Mouse (Mus musculus) liver, embryonic 16.5 days (tissue): ENCODE results near the gene Vegfa. TPM values are rescaled to one million over a fixed set of nuclear protein-coding genes. Genes with fewer than 3 reads are reported as not detected.

Experiments used
- ATAC-seq: fragments of 200-750 bp; cut with Nextera tagmentation; 2 replicates; pipeline ENCODE4 v1.8.0; 2017; ENCODE audit warnings: low read depth, mild to moderate bottlenecking, moderate number of reproducible peaks, moderate library complexity
- H3K27ac ChIP-seq: fragments of 300-500 bp; sonication (generic); 2 replicates; pipeline ENCODE4 v1.5.1; 2014; ENCODE audit warnings: mild to moderate bottlenecking, low read length
- H3K27me3 ChIP-seq: fragments of 300-500 bp; sonication (generic); 2 replicates; pipeline ENCODE4 v1.6.1; 2014; ENCODE audit warnings: low read depth, low read length, mixed read lengths; ENCODE audit not compliant: control insufficient read depth, insufficient read depth
- H3K36me3 ChIP-seq: fragments of 300-500 bp; sonication (generic); 2 replicates; pipeline ENCODE4 v1.6.1; 2014; ENCODE audit warnings: mild to moderate bottlenecking; ENCODE audit not compliant: control insufficient read depth, insufficient read depth
- H3K4me1 ChIP-seq: fragments of 300-500 bp; sonication (generic); 2 replicates; pipeline ENCODE4 v1.6.1; 2014; ENCODE audit warnings: low read depth, low read length, mixed read lengths; ENCODE audit not compliant: control insufficient read depth
- H3K4me2 ChIP-seq: fragments of 300-500 bp; sonication (generic); 2 replicates; pipeline ENCODE4 v1.6.1; 2014; ENCODE audit warnings: low read depth, low read length, mixed read lengths
- H3K4me3 ChIP-seq: fragments of 300-500 bp; sonication (generic); 2 replicates; pipeline ENCODE4 v1.5.1; 2014; ENCODE audit warnings: low read depth, mild to moderate bottlenecking, low read length
- H3K9ac ChIP-seq: fragments of 300-500 bp; sonication (generic); 2 replicates; pipeline ENCODE4 v1.6.1; 2014; ENCODE audit warnings: low read depth, low read length
- H3K9me3 ChIP-seq: fragments of 300-500 bp; sonication (generic); replicated peaks from 2 replicates; pipeline ENCODE4 v1.6.1; 2016; ENCODE audit warnings: low read length; ENCODE audit not compliant: control insufficient read depth
- WGBS: fragments of 180-500 bp; shearing (Covaris S2); extraction: QIAGEN DNeasy Blood & Tissue Kit; methylation state at CpG from one replicate; pipeline ENCODE4 v1.1.7; 2014; ENCODE audit not compliant: insufficient replicate concordance; 5-methylcytosine and 5-hydroxymethylcytosine counted together
- polyA plus RNA-seq: library from polyadenylated mRNA; unstranded; fragments of >200 nt; fragmentation: Nextera tagmentation; extraction: Ambion mirVana; gene quantifications from 2 replicates; pipeline ENCODE4 v1.2.1, GENCODE M21; 2015

The Vegfa gene
- 1.1 and 1.2 TPM in 2 replicates for polyA plus RNA-seq

GRCm38 (mm10) chr17:46032257-46032991 is at the start of gene Vegfa:
Gene Vegfa (minus strand): TSS chr17:46032369.
- H3K27ac ChIP-seq: peak within 1 kb of the TSS; percentile 86
- peak; percentile 76 for ATAC-seq
- peaks cover 46% of the 10 kb centered on the region for H3K4me1 ChIP-seq
- peak within 1 kb of the TSS; percentile 80 for H3K4me3 ChIP-seq
- no peaks in the 10 kb centered on the region for H3K9me3 ChIP-seq
- WGBS: under 1% methylated on average over 40 of the region's 40 CpGs
- peak within 1 kb of the TSS; percentile 79 for H3K4me2 ChIP-seq
- H3K27me3 ChIP-seq: no peaks in the 10 kb centered on the region
- H3K9ac ChIP-seq: peak within 1 kb of the TSS; percentile 82
- no peaks in the 10 kb centered on the region for H3K36me3 ChIP-seq

DNA sequence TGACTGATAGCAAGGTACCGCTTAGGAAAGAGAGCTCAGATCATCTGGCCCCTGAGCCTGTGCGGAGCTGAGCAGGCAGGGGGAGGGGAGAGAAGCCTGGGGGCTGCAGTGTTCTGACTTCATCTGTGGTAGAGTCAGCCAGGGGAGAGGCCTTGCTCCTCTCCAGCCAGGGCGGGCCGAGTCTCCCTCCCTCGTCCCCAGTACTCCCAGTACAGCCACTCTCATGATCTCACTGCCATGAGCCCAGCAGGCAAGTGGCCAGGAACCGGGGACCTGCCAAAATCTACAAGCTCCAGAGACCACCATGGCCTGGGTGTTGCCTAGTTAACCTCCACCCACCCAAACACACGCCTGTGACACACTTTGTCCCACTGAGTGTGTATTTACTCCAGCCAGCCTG is 49.5 kb upstream of the Vegfa start:
- H3K4me2 ChIP-seq: no peak overlapping the region
- no peak overlapping the region for H3K4me3 ChIP-seq
- no peaks in the 10 kb centered on the region for H3K36me3 ChIP-seq
- 52% methylated on average over 7 of the region's 7 CpGs for WGBS
- no peak overlapping the region for H3K27ac ChIP-seq
- no peaks in the 10 kb centered on the region; the same call in 1 of the 2 replicates for H3K4me1 ChIP-seq
- no peak for ATAC-seq
- no peaks in the 10 kb centered on the region for H3K27me3 ChIP-seq
- no peak overlapping the region for H3K9ac ChIP-seq
- H3K9me3 ChIP-seq: peaks cover 3% of the 10 kb centered on the region; the same call in 1 of the 2 replicates

- H3K27me3 ChIP-seq: no peaks in the 10 kb centered on the region
- no peaks in the 10 kb centered on the region; the same call in 1 of the 2 replicates for H3K4me1 ChIP-seq
- ATAC-seq: no peak
- peaks cover 3% of the 10 kb centered on the region; the same call in 1 of the 2 replicates for H3K9me3 ChIP-seq
- H3K36me3 ChIP-seq: no peaks in the 10 kb centered on the region
- H3K9ac ChIP-seq: no peak overlapping the region
- WGBS: 35% methylated on average over 5 of the region's 5 CpGs
- H3K4me2 ChIP-seq: no peak overlapping the region
- H3K27ac ChIP-seq: no peak overlapping the region
- H3K4me3 ChIP-seq: no peak overlapping the region
Measured at GRCm38 (mm10) chr17:46081042-46081441, 48.9 kb upstream of the Vegfa start.

DNA sequence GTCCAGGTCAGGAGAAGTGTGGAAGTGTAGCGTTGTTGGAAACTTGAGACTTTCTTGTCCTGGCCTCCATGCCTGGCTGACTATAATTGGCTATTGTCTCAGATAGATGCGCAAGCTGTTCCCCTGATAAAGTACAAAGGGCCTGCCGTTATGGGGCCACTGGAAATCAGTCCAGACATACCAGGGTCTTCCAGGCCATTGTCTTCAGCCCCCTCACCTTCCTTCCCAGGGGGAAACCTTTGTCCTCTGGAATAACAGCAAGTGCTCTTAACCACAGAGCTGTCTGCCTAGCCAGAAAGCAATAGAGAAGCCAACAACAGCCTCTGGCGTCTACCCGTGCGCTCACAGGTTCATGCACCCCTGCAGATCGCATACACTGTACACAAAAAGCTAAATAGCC is 48.2 kb upstream of the Vegfa start:
- Histone ChIP-seq H3K27me3 (no peaks in the 10 kb centered on the region), H3K4me2 (no peak overlapping the region), H3K36me3 (no peaks in the 10 kb centered on the region), H3K4me1 (no peaks in the 10 kb centered on the region; the same call in 1 of the 2 replicates), H3K4me3 (no peak overlapping the region), H3K9me3 (peaks cover 3% of the 10 kb centered on the region; the same call in 1 of the 2 replicates), H3K9ac (no peak overlapping the region), H3K27ac (no peak overlapping the region)
- no peak for ATAC-seq
- 67% methylated on average over 7 of the region's 7 CpGs for WGBS

DNA sequence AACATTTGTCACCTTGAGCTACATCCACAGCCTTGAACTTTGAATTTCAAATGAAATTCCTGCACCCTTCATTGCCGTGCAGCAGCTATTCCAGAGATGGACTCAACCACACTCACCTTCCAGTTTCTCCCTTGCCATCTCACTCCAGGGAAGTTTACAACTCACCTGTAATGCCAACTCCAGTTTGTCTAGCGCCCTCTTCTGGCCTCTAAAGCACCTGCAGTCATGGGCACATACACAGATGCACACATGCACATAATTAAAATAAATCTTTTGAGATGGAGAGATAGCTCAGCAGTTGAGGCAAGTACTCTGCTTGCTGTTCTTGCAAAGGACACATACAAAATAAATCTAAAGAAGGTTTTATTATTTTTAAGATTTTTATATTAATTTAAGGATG is 46.9 kb upstream of the Vegfa start:
- WGBS: 54% methylated on average over 2 of the region's 2 CpGs

DNA sequence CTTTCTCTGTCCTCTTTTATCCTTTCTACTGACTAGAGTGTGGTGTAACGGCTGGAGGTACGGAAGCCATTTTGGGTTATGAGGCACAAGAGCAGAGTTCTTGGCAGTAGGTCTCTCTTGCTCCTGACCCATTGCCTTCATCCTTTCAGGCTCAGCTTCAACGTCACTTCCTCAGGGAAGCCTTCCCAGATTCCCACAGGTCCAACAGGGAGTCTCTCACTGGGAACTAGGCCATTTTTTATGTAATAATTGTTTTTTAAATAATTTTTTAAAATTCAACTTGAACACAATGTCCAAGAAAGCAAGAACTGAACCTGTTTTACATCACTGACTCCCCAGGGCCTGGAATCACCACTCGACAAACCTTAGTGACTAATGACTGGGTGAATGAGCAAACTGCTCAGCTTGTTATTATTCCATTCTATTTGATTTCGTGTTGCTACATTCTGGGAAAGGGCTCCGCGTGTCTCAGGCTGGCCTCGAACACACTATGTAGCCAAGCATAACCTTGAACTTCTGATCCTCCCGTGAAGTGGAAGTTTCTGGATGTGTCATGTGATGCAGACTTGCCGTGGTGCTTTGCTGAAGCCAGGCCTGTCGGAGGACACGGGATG is 45.9 kb upstream of the Vegfa start:
- Histone ChIP-seq H3K4me1 (peaks cover 8% of the 10 kb centered on the region), H3K27me3 (no peaks in the 10 kb centered on the region), H3K27ac (no peak overlapping the region), H3K9ac (no peak overlapping the region), H3K4me2 (no peak overlapping the region), H3K4me3 (no peak overlapping the region), H3K36me3 (no peaks in the 10 kb centered on the region), H3K9me3 (peaks cover 3% of the 10 kb centered on the region; the same call in 1 of the 2 replicates)
- WGBS: 78% methylated on average over 12 of the region's 12 CpGs
- no peak for ATAC-seq

More for the DNA sequence above, 46.9 kb upstream of the Vegfa start:
- Histone ChIP-seq H3K27ac (no peak overlapping the region), H3K9me3 (peaks cover 3% of the 10 kb centered on the region; the same call in 1 of the 2 replicates), H3K36me3 (no peaks in the 10 kb centered on the region), H3K4me3 (no peak overlapping the region), H3K4me1 (peaks cover 8% of the 10 kb centered on the region), H3K27me3 (no peaks in the 10 kb centered on the region), H3K4me2 (no peak overlapping the region), H3K9ac (no peak overlapping the region)
- ATAC-seq: no peak

GRCm38 (mm10) chr17:46076260-46076551 is 44.0 kb upstream of the Vegfa start:
- WGBS: 57% methylated on average over 1 of the region's 1 CpGs
- Histone ChIP-seq H3K4me3 (no peak overlapping the region), H3K4me1 (peaks cover 8% of the 10 kb centered on the region), H3K9me3 (peaks cover 3% of the 10 kb centered on the region; the same call in 1 of the 2 replicates), H3K36me3 (no peaks in the 10 kb centered on the region), H3K9ac (no peak overlapping the region), H3K27me3 (no peaks in the 10 kb centered on the region), H3K27ac (no peak overlapping the region), H3K4me2 (no peak overlapping the region)
- no peak for ATAC-seq

GRCm38 (mm10) chr17:46075551-46076259 is 43.5 kb upstream of the Vegfa start:
- Histone ChIP-seq H3K27me3 (no peaks in the 10 kb centered on the region), H3K9ac (no peak overlapping the region), H3K4me2 (no peak overlapping the region), H3K9me3 (peaks cover 3% of the 10 kb centered on the region; the same call in 1 of the 2 replicates), H3K36me3 (no peaks in the 10 kb centered on the region), H3K4me3 (no peak overlapping the region), H3K27ac (no peak overlapping the region), H3K4me1 (peaks cover 8% of the 10 kb centered on the region)
- ATAC-seq: no peak
- WGBS: 44% methylated on average over 5 of the region's 5 CpGs

DNA sequence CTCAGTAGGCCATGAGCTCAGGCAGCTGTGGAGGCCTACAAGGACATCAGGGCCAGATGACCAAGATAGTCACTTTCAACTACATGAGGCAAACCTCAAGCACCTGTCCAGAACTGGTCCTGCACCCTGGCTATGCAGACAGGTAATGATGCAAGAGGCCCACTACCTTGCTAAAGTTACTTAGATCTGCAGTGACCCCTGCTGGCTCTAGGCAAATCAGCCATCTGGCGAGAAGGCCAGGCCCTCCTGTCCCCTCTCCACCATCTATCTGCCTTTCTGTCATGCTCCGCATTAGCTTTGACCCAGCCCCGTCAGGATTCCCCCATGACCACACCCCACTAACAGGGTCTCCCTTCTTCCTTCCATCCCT is 42.9 kb upstream of the Vegfa start:
- no peak for ATAC-seq
- Histone ChIP-seq H3K9me3 (peaks cover 3% of the 10 kb centered on the region; the same call in 1 of the 2 replicates), H3K4me1 (peaks cover 8% of the 10 kb centered on the region), H3K4me3 (no peak overlapping the region), H3K27me3 (no peaks in the 10 kb centered on the region), H3K9ac (no peak overlapping the region), H3K36me3 (no peaks in the 10 kb centered on the region), H3K27ac (no peak overlapping the region), H3K4me2 (no peak overlapping the region)
- 22% methylated on average over 3 of the region's 3 CpGs for WGBS
